Mouse (Mus musculus): ENCODE data around the gene Afp. TPM values are rescaled to one million over a fixed set of nuclear protein-coding genes. Genes with fewer than 3 reads are reported as not detected.

The Afp gene
- polyA plus RNA-seq, 1 experiment from 2014 or later, result 3.2 TPM

DNA sequence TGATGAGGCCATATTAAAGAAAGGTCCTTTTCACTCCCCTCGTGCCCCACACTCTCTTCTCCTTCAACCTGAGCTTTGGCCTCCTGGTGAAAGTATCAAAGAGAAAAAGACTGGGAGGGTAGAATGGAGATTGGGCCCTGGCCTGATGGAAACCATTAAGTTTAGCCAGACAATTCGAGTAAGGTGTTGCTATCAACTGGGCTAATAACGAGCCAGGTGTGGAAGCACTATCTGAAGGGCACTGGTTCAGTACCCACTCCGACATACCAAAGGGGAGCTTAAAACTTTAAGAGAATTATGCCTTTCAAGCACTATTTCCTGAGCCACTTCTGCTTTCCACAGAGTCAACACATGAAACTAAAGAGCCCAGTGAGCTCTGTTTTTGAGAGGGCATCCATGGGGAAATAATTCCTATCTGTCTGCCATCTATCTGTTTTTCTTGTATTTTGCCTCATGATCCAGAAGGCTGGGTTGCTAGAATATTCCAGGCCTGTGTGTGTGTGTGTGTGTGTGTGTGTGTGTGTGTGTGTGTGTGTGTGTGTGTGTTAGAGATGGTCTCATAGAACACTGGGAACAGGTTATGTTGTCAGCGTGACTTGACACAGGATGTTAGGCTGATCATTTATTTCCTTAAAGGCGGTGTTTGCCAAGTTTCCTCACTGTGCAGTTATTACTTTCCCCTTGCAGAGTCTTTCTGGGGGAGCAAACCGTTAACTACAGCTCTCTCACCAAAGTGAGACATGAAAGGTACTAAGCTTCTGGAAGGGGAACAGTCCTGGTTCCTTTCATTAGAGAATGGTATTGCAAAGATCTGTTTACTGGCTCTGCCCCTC, 13.0 kb upstream of the Afp start:
- H3K4me2 ChIP-seq, result no peak overlapping the region
- no peak overlapping the region for H3K27ac ChIP-seq (replicated peaks)
- H3K4me1 ChIP-seq, result no peaks in the 10 kb centered on the region
- ATAC-seq (ENCODE audit: low FRiP score), result no peak
- H3K9me3 ChIP-seq (replicated peaks), result no peaks in the 10 kb centered on the region
- no peaks in the 10 kb centered on the region for H3K36me3 ChIP-seq
- no peaks in the 10 kb centered on the region for H3K27me3 ChIP-seq (replicated peaks)
- no peak overlapping the region for H3K9ac ChIP-seq (replicated peaks)
- no peak overlapping the region for H3K4me3 ChIP-seq (replicated peaks)
- 83% methylated on average over 7 of the region's 7 CpGs for WGBS

DNA sequence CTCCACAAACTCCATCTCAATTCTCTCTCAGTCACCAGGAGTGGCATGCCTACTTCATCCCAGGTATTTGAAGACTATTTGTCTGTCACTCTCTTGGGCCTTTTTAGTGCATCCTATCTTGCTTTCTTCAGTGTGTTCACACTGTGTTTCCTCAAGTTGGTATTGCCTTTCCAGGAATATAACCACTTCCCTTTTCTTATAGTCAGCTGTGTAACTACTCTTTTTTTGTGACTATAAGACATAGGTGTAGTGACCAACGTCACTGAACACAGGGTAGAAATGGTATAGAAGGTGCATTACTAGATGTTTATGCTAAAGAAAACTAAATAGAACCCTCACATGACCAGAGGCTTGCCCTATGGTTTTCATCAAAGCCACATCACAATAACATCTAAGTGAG, 11.7 kb upstream of the Afp start:
- H3K27me3 ChIP-seq (replicated peaks), result no peaks in the 10 kb centered on the region
- no peak for ATAC-seq (ENCODE audit: low FRiP score)
- no peak overlapping the region for H3K9ac ChIP-seq (replicated peaks)
- no peak overlapping the region for H3K4me3 ChIP-seq (replicated peaks)
- H3K27ac ChIP-seq (replicated peaks), result no peak overlapping the region
- WGBS, result 83% methylated on average over 1 of the region's 1 CpGs
- H3K4me2 ChIP-seq, result no peak overlapping the region
- H3K36me3 ChIP-seq, result no peaks in the 10 kb centered on the region
- H3K4me1 ChIP-seq, result no peaks in the 10 kb centered on the region
- H3K9me3 ChIP-seq (replicated peaks), result no peaks in the 10 kb centered on the region

DNA sequence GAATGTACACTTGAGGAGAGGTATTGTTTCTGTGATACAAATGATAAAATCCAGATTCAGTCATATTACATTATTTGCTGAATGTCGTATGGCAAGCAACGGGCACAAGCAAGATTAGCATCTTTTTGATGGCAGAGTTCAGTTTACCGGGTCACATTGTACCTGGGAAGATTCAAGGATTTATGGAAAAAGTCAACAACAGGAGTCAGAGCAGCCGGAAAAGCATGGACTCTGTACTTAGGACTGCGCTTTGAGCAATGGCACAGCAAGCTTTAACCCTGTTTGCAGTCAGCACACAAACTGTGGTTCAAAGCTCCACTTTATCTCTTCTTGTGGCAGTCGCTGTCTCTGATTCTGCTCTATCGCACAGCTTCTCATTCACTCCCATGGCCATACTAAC, 4.9 kb upstream of the Afp start:
- no peak for ATAC-seq (ENCODE audit: low FRiP score)
- H3K9me3 ChIP-seq (replicated peaks), result no peaks in the 10 kb centered on the region
- WGBS, result 92% methylated on average over 7 of the region's 7 CpGs

DNA sequence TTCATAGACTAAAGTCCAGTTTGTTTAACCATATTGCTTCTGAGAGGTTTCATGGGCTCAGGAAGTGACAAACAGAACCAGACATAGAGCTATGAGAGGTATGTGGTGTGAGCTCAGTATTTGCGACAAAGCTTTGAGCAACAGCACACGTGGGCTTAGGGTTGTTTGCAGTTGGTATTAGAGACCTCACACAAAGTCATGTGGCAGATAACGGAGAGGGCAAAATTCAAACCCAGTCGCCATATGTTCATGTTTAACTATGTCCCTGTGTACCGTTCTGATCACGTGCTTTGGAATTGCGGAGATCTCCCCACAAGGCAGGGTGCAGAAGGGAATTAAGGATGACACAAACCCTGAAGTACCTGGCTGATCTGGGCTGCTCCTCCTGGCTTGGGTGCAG, 2.2 kb upstream of the Afp start:
- 91% methylated on average over 7 of the region's 7 CpGs for WGBS
- ATAC-seq (ENCODE audit: low FRiP score), result no peak

More for the DNA sequence above, 4.9 kb upstream of the Afp start:
- Histone ChIP-seq H3K27me3 (replicated peaks) (no peaks in the 10 kb centered on the region), H3K4me1 (no peaks in the 10 kb centered on the region), H3K4me2 (no peak overlapping the region), H3K9ac (replicated peaks) (no peak overlapping the region), H3K4me3 (replicated peaks) (no peak overlapping the region), H3K36me3 (no peaks in the 10 kb centered on the region), H3K27ac (replicated peaks) (no peak overlapping the region)

DNA sequence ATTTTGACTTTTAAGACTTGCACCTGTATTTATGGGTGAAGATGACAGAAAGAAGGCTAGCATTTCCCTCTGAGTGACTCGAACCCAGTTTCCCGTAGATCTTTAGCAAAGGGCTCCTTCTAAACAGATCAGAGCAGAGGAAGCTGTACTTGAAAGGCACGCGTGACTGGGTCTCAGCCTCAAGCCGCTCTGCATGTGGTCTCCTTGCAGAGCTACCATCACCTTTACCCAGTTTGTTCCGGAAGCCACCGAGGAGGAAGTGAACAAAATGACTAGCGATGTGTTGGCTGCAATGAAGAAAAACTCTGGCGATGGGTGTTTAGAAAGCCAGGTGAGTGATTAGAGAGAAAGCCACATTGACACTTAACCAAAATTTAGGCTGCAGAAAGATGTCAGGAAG, 1.9 kb downstream of the Afp start:
- no peaks in the 10 kb centered on the region for H3K9me3 ChIP-seq (replicated peaks)
- ATAC-seq (ENCODE audit: low FRiP score), result no peak
- no peak overlapping the region for H3K9ac ChIP-seq (replicated peaks)
- 84% methylated on average over 9 of the region's 9 CpGs for WGBS
- no peaks in the 10 kb centered on the region for H3K27me3 ChIP-seq (replicated peaks)
- no peak overlapping the region for H3K4me3 ChIP-seq (replicated peaks)
- H3K36me3 ChIP-seq, result no peaks in the 10 kb centered on the region
- no peak overlapping the region for H3K4me2 ChIP-seq
- no peaks in the 10 kb centered on the region for H3K4me1 ChIP-seq
- no peak overlapping the region for H3K27ac ChIP-seq (replicated peaks)

More for the DNA sequence above, 2.2 kb upstream of the Afp start:
- Histone ChIP-seq H3K27me3 (replicated peaks) (no peaks in the 10 kb centered on the region), H3K4me2 (no peak overlapping the region), H3K36me3 (no peaks in the 10 kb centered on the region), H3K9me3 (replicated peaks) (no peaks in the 10 kb centered on the region), H3K27ac (replicated peaks) (no peak overlapping the region), H3K9ac (replicated peaks) (no peak overlapping the region), H3K4me1 (no peaks in the 10 kb centered on the region), H3K4me3 (replicated peaks) (no peak overlapping the region)

DNA sequence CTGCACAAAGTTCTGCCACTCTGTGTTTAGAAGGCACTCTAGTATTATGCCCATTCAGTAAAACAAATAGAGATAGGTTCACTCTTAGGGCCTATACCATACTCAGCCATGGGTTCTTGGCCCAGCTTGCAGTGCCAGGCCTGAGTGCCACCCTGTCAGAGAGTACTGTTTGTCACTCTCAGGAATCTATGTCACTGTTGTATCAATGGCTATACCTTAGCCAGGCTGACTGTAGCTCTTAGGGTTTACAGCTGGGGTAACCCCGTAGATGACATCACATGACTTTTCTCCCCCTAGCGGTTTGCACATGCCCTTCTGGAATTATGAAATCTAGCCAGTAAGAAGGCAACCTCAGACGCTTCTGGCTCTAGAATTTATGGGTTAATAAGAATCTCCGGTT, 3.8 kb downstream of the Afp start:
- Histone ChIP-seq H3K9ac (replicated peaks) (no peak overlapping the region), H3K4me2 (no peak overlapping the region), H3K9me3 (replicated peaks) (no peaks in the 10 kb centered on the region), H3K36me3 (no peaks in the 10 kb centered on the region), H3K27me3 (replicated peaks) (no peaks in the 10 kb centered on the region), H3K4me1 (no peaks in the 10 kb centered on the region), H3K27ac (replicated peaks) (no peak overlapping the region), H3K4me3 (replicated peaks) (no peak overlapping the region)
- ATAC-seq (ENCODE audit: low FRiP score), result no peak; the same call in 1 of the 2 replicates
- 87% methylated on average over 4 of the region's 4 CpGs for WGBS

DNA sequence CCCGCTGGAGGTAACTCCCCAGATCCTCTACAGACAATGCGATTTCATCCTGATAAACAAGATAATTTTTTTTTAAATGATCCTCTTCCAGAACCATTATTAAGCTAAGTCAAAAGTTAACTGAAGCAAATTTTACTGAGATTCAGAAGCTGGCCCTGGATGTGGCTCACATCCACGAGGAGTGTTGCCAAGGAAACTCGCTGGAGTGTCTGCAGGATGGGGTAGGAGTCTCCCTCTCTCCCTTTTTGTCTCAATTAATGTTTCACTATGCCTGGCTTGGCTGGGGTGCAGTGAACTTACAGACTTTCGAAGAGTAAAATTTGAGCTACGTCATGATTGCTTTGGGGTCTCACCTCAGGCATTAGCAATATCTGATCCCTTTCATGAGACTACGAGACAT, 9.0 kb downstream of the Afp start:
- Histone ChIP-seq H3K9ac (replicated peaks) (no peak overlapping the region), H3K9me3 (replicated peaks) (no peaks in the 10 kb centered on the region), H3K27me3 (replicated peaks) (no peaks in the 10 kb centered on the region), H3K36me3 (no peaks in the 10 kb centered on the region), H3K27ac (replicated peaks) (no peak overlapping the region), H3K4me1 (no peaks in the 10 kb centered on the region), H3K4me2 (no peak overlapping the region), H3K4me3 (replicated peaks) (no peak overlapping the region)
- no peak for ATAC-seq (ENCODE audit: low FRiP score)
- 73% methylated on average over 7 of the region's 7 CpGs for WGBS

DNA sequence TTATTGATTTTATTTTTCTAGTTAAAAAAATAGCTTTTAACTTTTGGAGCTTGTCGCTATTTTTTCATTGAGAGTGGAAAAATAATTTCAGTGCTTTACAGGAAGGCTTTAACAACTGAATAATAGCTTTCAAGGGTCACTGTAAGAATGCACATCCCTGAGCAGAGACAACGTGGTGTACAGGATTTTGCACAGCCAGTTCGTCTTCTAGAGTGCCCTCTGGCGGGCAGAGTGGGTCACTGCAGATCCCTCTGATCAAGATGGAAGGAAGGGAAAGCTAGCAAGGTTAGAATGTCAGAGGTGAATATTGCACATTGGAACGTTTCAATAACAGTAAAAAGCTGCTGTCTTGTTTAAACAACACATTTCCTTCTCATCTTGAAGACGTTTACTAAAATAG, 10.2 kb downstream of the Afp start:
- Histone ChIP-seq H3K27me3 (replicated peaks) (no peaks in the 10 kb centered on the region), H3K4me1 (no peaks in the 10 kb centered on the region), H3K36me3 (no peaks in the 10 kb centered on the region), H3K9me3 (replicated peaks) (no peaks in the 10 kb centered on the region), H3K27ac (replicated peaks) (no peak overlapping the region), H3K9ac (replicated peaks) (no peak overlapping the region), H3K4me2 (no peak overlapping the region), H3K4me3 (replicated peaks) (no peak overlapping the region)
- ATAC-seq (ENCODE audit: low FRiP score), result no peak; the same call in 1 of the 2 replicates
- 6% methylated on average over 6 of the region's 6 CpGs for WGBS

DNA sequence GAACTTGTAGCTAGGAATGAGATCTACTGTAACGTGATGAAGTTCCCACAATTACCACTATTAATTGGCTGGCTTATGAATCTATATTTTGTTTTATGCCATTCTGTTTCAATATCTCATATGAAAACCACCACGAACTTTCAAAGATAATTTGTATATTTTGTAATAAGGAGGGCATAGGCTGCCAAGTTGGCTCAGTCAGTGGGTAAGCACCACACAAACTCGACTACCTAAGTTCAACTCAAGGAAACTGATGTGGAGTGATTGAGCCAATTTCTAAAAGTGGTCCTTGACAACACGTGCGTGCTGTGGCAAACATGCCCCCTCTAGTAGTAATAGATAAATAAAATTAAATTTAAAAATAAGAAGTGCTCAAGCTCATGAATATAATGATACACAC, 11.2 kb downstream of the Afp start:
- ATAC-seq (ENCODE audit: low FRiP score), result no peak
- H3K4me1 ChIP-seq, result no peaks in the 10 kb centered on the region
- no peak overlapping the region for H3K27ac ChIP-seq (replicated peaks)
- no peaks in the 10 kb centered on the region for H3K9me3 ChIP-seq (replicated peaks)
- H3K27me3 ChIP-seq (replicated peaks), result no peaks in the 10 kb centered on the region
- no peak overlapping the region for H3K4me3 ChIP-seq (replicated peaks)
- WGBS, result 91% methylated on average over 5 of the region's 5 CpGs
- no peaks in the 10 kb centered on the region for H3K36me3 ChIP-seq
- no peak overlapping the region for H3K4me2 ChIP-seq
- H3K9ac ChIP-seq (replicated peaks), result no peak overlapping the region

DNA sequence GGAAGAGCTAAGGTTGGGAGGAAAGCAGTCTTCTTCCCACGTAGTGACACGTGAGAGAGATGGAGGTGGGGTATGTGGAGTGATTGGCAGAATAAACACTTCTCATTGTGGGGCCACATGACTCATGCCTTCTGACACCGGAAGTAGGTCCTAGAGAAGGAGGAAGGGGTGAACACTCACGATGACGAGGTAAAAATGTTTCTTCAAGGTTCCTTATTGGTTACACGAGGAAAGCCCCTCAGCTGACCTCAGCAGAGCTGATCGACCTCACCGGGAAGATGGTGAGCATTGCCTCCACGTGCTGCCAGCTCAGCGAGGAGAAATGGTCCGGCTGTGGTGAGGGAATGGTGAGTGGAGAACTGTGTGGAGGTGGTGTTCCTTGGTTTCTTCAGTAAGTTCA, 14.2 kb downstream of the Afp start:
- ATAC-seq (ENCODE audit: low FRiP score), result no peak
- no peaks in the 10 kb centered on the region for H3K27me3 ChIP-seq (replicated peaks)
- H3K4me1 ChIP-seq, result no peaks in the 10 kb centered on the region
- no peak overlapping the region for H3K4me2 ChIP-seq
- no peak overlapping the region for H3K27ac ChIP-seq (replicated peaks)
- H3K4me3 ChIP-seq (replicated peaks), result no peak overlapping the region
- H3K9ac ChIP-seq (replicated peaks), result no peak overlapping the region
- H3K9me3 ChIP-seq (replicated peaks), result no peaks in the 10 kb centered on the region
- WGBS, result 89% methylated on average over 11 of the region's 11 CpGs
- no peaks in the 10 kb centered on the region for H3K36me3 ChIP-seq

DNA sequence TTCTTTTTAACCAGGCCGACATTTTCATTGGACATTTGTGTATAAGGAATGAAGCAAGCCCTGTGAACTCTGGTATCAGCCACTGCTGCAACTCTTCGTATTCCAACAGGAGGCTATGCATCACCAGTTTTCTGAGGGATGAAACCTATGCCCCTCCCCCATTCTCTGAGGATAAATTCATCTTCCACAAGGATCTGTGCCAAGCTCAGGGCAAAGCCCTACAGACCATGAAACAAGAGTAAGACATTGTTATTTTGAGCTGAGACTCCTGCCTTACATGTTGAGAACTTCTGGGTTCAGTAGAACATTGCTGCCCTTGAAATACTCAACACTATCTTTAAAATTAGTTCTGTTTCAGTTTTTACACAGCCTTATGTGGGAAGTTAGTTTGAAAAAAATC, 16.0 kb downstream of the Afp start:
- no peak overlapping the region for H3K9ac ChIP-seq (replicated peaks)
- no peak overlapping the region for H3K27ac ChIP-seq (replicated peaks)
- H3K36me3 ChIP-seq, result no peaks in the 10 kb centered on the region
- no peaks in the 10 kb centered on the region for H3K9me3 ChIP-seq (replicated peaks)
- no peak overlapping the region for H3K4me2 ChIP-seq
- ATAC-seq (ENCODE audit: low FRiP score), result no peak
- 82% methylated on average over 2 of the region's 2 CpGs for WGBS
- no peaks in the 10 kb centered on the region for H3K4me1 ChIP-seq
- H3K4me3 ChIP-seq (replicated peaks), result no peak overlapping the region
- no peaks in the 10 kb centered on the region for H3K27me3 ChIP-seq (replicated peaks)

DNA sequence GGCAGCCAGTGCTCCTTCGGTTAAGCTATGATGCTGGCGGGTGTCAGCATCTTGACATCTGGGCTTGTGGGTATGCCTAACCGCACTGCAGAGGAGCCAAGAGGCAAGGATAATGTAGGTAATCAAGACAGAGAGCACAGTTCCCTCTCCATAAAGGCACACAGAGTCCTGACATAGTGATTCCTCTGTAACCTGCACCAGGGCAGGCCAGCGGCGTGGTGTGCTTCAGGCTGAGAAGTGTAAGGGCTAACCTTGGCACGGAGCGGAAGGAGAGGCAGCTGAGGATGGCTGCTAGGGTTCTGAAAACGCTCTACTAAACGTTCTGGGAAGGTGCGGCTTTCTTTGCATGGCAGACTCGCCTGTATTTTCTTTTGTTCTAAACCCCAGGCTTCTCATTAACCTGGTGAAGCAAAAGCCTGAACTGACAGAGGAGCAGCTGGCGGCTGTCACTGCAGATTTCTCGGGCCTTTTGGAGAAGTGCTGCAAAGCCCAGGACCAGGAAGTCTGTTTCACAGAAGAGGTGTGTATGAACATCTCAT, 16.9 kb downstream of the Afp start:
- Histone ChIP-seq H3K27ac (replicated peaks) (no peak overlapping the region), H3K4me1 (no peaks in the 10 kb centered on the region), H3K4me3 (replicated peaks) (no peak overlapping the region), H3K9ac (replicated peaks) (no peak overlapping the region), H3K36me3 (no peaks in the 10 kb centered on the region), H3K9me3 (replicated peaks) (no peaks in the 10 kb centered on the region), H3K27me3 (replicated peaks) (no peaks in the 10 kb centered on the region), H3K4me2 (no peak overlapping the region)
- no peak for ATAC-seq (ENCODE audit: low FRiP score)
- WGBS, result 59% methylated on average over 13 of the region's 13 CpGs
